Mouse (Mus musculus): ENCODE results near the gene Cmtm4. TPM values are rescaled to one million over a fixed set of nuclear protein-coding genes. Genes with fewer than 3 reads are reported as not detected.

Cmtm4 gene
- polyA plus RNA-seq, 1 experiment from 2014 or later: 39.8 TPM

GRCm38 (mm10) chr8:104412805-104413532 lies 17.4 kb upstream of the Cmtm4 start:
- CTCF ChIA-PET: interaction anchor here (1.7 to 2.0 kb wide), 2 partner anchors 30 to 70 kb away, joined by 3 to 7 read pairs; partner anchors contain the start of gene Dync1li2
- ATAC-seq: no peak
- in situ Hi-C loops (cut with MboI; ENCODE audit: low pct_unique_long_range_greater_than_20kb): no loop called here
- DNase-seq (ENCODE audit: low read depth, low spot score): no peak
- TF ChIP-seq CTCF (IDR thresholded peaks at IDR 0.05): no peak
- no peaks in the 10 kb centered on the region for H3K27me3 ChIP-seq
- POLR2A ChIA-PET: no interaction called here

GRCm38 (mm10) chr8:104411972-104412371 lies 16.4 kb upstream of the Cmtm4 start:
- no peak for DNase-seq (ENCODE audit: low read depth, low spot score)
- in situ Hi-C loops (cut with MboI; ENCODE audit: low pct_unique_long_range_greater_than_20kb): no loop called here
- TF ChIP-seq CTCF (IDR thresholded peaks at IDR 0.05): no peak
- H3K27me3 ChIP-seq: no peaks in the 10 kb centered on the region
- ChIA-PET CTCF (interaction anchor here (0.8 to 1.2 kb wide), 2 partner anchors 29 to 69 kb away, joined by 3 read pairs; no protein-coding TSS in a partner anchor), POLR2A (interaction anchor here (0.6 kb wide), 2 partner anchors 16 to 37 kb away, joined by 3 read pairs; partner anchors contain the start of gene Cmtm4)
- no peak for ATAC-seq

DNA sequence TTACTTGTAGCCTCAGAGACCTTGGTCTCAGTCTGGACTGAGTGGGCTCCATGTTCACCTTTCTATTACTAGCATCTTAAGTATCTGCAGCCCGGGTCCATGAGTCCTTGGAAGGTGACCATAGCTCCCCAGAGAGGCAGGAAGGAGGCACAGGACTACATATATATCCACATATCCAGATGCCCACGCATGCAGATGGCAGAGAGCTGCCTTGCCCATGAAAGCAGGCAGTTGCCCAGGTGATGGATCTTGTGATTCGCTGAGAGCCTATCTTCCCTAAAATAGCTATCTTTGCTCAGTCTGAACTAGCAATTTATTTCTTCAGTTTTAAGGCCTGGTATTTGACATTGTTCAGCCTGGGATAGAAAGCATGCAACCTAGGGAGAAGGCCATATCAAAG lies 15.9 kb upstream of the Cmtm4 start:
- in situ Hi-C loops (cut with MboI; ENCODE audit: low pct_unique_long_range_greater_than_20kb): no loop called here
- ChIA-PET CTCF (interaction anchor here (0.8 to 1.2 kb wide), 5 partner anchors 15 to 71 kb away, joined by 3 to 4 read pairs (median 3); no protein-coding TSS in a partner anchor), POLR2A (interaction anchor here (0.6 kb wide), 2 partner anchors 16 to 37 kb away, joined by 3 read pairs; partner anchors contain the start of gene Cmtm4)
- no peak for ATAC-seq
- DNase-seq (ENCODE audit: low read depth, low spot score): no peak
- no peak for TF ChIP-seq CTCF (IDR thresholded peaks at IDR 0.05)
- H3K27me3 ChIP-seq: no peaks in the 10 kb centered on the region

DNA sequence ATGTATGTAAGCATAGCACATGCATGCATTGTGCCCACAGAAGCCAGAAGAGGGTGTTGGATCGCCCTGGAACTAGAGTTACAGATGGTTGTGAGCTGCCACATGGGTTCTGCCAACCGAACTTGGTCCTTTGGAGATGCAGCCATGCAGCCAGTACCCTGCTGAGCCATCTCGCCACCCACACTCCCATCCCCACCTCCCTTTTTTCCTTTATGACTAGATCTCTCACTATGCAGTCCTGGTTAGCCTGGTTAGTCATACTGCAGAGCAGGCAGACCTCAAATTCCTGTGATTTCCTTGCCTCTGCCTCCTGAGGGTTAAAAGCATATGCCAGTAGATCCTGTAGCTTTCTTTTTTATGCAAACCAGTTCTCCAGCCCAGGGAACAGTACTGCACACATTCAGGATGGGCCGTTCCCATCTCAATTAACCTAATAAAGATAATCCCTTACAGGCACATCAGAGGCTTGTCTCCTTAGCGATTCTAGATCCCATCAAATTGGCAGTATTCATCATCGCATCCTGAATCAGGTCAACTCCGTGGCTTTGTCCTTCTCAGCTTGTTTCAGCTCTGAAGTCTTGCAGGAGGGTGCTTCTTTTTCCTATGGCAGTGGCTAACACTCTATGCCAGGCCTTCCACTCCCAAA lies 15.1 kb upstream of the Cmtm4 start:
- POLR2A ChIA-PET: no interaction called here
- no peaks in the 10 kb centered on the region for H3K27me3 ChIP-seq
- ATAC-seq: peak; percentile 84
- in situ Hi-C loops (cut with MboI; ENCODE audit: low pct_unique_long_range_greater_than_20kb): no loop called here
- no peak for DNase-seq (ENCODE audit: low read depth, low spot score)
- no peak for TF ChIP-seq CTCF (IDR thresholded peaks at IDR 0.05)
- CTCF ChIA-PET: interaction anchor here (0.8 to 1.2 kb wide), 4 partner anchors 14 to 70 kb away, joined by 3 to 4 read pairs (median 3); no protein-coding TSS in a partner anchor

DNA sequence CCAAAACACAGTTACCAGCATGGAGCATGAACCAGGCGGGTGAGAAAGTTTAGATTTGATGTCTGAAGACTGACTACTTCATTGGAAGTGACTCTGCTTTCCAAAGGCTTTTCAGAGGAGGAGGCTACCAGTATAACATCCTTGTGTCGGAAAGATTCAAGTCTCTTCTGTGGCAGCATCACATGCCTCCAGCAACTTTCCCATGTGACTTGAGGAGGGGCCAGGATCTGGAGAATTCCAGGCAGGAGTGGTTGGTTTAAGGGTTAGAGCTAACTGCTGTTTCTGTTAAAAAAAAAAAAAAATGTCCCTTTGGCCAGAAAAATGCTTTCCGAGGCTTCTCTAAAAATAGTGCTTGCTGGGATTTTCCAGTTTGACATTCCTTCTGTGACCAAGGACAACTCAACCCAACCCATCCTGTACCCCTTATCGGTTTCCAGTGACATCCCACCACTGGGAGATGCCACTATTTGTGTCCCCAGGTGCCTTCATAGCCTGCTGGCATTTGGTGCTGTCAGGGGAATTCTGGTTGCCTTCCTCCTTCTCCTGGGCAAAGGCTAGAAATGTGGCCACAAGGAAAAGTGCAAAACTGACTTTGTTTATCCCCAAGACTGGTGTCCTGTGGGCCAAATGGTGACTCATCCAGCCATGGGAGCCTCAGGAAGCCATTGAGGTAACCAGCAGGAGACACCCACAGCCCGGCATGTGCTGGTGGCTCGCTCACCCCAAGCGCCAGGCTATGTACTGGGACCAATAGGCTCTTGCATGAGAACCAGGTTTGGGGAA lies 12.9 kb upstream of the Cmtm4 start:
- DNase-seq (ENCODE audit: low read depth, low spot score) (no peak), ATAC-seq (peak; percentile 11)
- no peak for TF ChIP-seq CTCF (IDR thresholded peaks at IDR 0.05)
- CTCF ChIA-PET: interaction anchor here (1.9 kb wide), 1 partner anchor 66 kb away, joined by 9 read pairs; no protein-coding TSS in a partner anchor
- in situ Hi-C loops (cut with MboI; ENCODE audit: low pct_unique_long_range_greater_than_20kb): loop anchor here (10.0 kb wide), 1 partner anchor 164 kb away; the partner anchor contains the start of gene Tk2
- H3K27me3 ChIP-seq: no peaks in the 10 kb centered on the region
- POLR2A ChIA-PET: interaction anchor here (0.5 to 1.2 kb wide), 2 partner anchors 34 kb away, joined by 3 to 4 read pairs; partner anchors contain the start of gene Dync1li2

DNA sequence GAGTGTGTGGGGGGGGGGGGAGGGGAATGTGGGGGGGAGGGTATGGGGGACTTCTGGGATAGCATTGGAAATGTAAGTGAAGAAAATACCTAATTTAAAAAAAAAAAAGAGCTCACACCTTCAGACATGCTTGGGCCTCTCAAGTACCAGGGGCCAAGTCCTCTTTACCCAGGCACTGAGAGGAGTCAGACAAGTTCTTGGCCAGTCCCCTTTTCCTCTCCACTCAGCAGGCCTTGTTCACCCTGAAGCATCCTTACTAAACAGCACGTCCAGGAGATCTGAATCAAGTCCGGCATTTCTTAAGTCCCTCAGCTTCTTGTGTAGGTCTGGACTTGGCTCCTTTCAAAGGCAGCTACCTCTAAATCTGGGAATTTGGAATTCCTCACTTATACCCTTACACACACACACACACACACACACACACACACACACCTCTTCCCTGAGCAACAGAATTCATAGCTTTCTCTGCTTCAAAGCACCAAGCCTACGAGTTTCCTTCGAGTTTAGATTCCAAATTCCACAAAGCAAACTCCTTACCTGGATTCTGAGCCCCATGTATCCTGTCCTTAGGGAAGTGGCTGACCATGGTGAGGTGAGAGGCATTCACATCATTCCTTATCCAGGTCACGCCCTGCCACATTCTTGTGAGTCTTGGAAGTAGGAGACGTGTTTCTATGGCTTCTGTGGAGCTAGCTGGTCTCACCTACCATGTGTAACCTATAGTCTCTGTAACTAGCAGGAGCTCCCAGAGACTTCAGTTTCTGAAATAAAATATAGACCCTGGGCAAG lies 10.9 kb upstream of the Cmtm4 start:
- no peak for DNase-seq (ENCODE audit: low read depth, low spot score)
- TF ChIP-seq CTCF (IDR thresholded peaks at IDR 0.05): no peak
- ATAC-seq: no peak
- H3K27me3 ChIP-seq: no peaks in the 10 kb centered on the region
- CTCF ChIA-PET: interaction anchor here (0.9 to 2.6 kb wide), 7 partner anchors 10 to 64 kb away, joined by 3 to 9 read pairs (median 5); partner anchors contain the start of gene Dync1li2
- in situ Hi-C loops (cut with MboI; ENCODE audit: low pct_unique_long_range_greater_than_20kb): loop anchor here (10.0 kb wide), 1 partner anchor 162 kb away; the partner anchor contains the start of gene Tk2
- POLR2A ChIA-PET: interaction anchor here (1.2 kb wide), 1 partner anchor 36 kb away, joined by 3 read pairs; the partner anchor contains the start of gene Dync1li2

GRCm38 (mm10) chr8:104405430-104406187 lies 10.0 kb upstream of the Cmtm4 start:
- ChIA-PET POLR2A (no interaction called here), CTCF (interaction anchor here (0.9 to 2.6 kb wide), 6 partner anchors 9 to 63 kb away, joined by 3 to 13 read pairs (median 6); partner anchors contain the start of gene Dync1li2)
- ATAC-seq (peak; percentile 23), DNase-seq (ENCODE audit: low read depth, low spot score) (no peak)
- in situ Hi-C loops (cut with MboI; ENCODE audit: low pct_unique_long_range_greater_than_20kb): loop anchor here (10.0 kb wide), 1 partner anchor 161 kb away; the partner anchor contains the start of gene Tk2
- H3K27me3 ChIP-seq: no peaks in the 10 kb centered on the region
- TF ChIP-seq CTCF (IDR thresholded peaks at IDR 0.05): no peak

- in situ Hi-C loops (cut with MboI; ENCODE audit: low pct_unique_long_range_greater_than_20kb): loop anchor here (5.0 to 10.0 kb wide), 2 partner anchors 61 to 159 kb away; partner anchors contain the start of gene Tk2
- DNase-seq (ENCODE audit: low read depth, low spot score) (no peak), ATAC-seq (no peak)
- peak; percentile 85 for TF ChIP-seq CTCF (IDR thresholded peaks at IDR 0.05)
- no peaks in the 10 kb centered on the region for H3K27me3 ChIP-seq
- POLR2A ChIA-PET: no interaction called here
- CTCF ChIA-PET: interaction anchor here (1.0 to 2.5 kb wide), 5 partner anchors 27 to 60 kb away, joined by 4 to 13 read pairs (median 4); partner anchors contain the start of gene Dync1li2
These were observed 8.0 kb upstream of the Cmtm4 start for GRCm38 (mm10) chr8:104403596-104403995.

All from Patski (cell line).